Mouse (Mus musculus) leukemia stem cell, adult 10-12 weeks (primary cell): Measurements from ENCODE around the gene Sult1e1. TPM values are rescaled to one million over a fixed set of nuclear protein-coding genes. Genes with fewer than 3 reads are reported as not detected.

ENCODE experiments used
- polyA plus RNA-seq: library from polyadenylated mRNA; stranded (reverse); fragments of >175 nt; gene quantifications from 2 replicates; pipeline ENCODE4 v1.2.3, GENCODE M21; 2012; ENCODE audit warnings: low replicate concordance

The Sult1e1 gene
- polyA plus RNA-seq, result not detected in 2 replicates

DNA sequence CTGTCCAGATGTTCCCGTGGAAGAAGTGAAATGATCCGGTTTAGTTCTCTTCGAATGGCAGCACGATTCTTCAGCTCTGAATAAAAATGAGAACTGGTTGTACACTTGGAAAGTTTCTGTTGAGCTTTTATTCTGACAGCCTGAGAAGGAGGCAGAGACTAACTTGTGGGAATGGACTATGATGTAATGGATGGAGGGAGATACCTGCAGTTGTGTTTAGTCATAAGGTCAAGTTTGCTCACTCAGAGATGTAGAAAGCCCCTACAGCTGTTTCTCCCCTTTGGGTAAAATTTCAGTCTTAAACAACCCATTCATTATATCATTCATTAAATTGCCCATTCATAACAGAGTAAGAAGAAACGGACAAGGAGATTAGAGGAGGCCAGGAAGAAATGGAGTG, at the start of gene Sult1e1:
Gene Sult1e1, minus strand, starts transcription at position 101 of the 400 bp plus-strand sequence.

DNA sequence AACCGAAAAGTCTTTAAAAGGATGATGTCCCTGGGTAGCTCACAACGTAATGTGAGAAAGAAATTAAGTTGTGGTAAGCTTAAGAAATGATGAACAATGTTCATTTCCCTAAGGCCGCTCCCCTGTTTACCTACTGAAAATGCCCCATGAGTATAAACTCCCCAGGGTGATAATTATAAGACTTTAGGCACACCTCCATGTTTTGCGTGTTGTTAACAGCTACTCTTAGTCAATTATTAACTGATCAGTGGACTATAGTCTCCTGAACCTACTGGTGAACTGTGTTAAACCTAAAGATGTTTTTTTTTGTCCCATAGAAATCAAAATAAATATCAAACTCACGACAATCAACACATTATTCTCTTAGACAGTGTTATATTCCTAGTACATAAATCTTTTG, 22.5 kb downstream of the Sult1e1 start, which contains the start of gene Sult1d1:
Gene Sult1d1, minus strand, starts transcription at position 183 of the 400 bp plus-strand sequence.

DNA sequence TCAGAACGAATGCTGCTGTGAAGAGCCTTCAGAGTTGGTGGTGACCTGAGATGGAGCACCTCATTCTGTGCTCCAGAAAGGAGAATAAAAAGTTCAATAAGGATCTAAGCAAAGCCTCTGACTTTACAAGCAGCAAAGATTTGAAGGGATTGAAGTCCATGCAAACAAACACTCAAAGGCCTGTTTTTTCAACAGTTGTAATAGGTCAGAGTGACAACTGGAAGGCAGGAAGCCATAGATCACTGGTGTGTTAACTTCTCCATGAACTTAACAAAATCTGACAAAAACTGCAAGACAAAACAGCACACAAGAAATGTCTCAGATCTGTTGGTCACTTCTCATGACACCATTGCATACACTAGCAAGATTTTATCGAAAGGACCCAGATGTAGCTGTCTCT, 53.3 kb downstream of the Sult1e1 start, which contains the start of gene Sult1b1:
Gene Sult1b1, minus strand, starts transcription at position 85 of the 400 bp plus-strand sequence.

Other genes with a start within 250 kb of the Sult1e1 start
- gene Ugt2b38, start 167.4 kb downstream of the Sult1e1 start, polyA plus RNA-seq, result not detected in 2 replicates
- gene Ugt2a2, start 109.3 kb downstream of the Sult1e1 start, polyA plus RNA-seq, result not detected in 2 replicates
- gene Gm43638, start 104.8 kb downstream of the Sult1e1 start, polyA plus RNA-seq, result not detected in 2 replicates
- not detected in 2 replicates for gene Ugt2a1, start 100.7 kb downstream of the Sult1e1 start, polyA plus RNA-seq
- not detected in 2 replicates for gene Sult1b1, start 53.4 kb downstream of the Sult1e1 start, polyA plus RNA-seq
- gene Sult1d1, start 22.6 kb downstream of the Sult1e1 start, polyA plus RNA-seq, result not detected in 2 replicates
- not detected in 2 replicates for gene Csn1s1, start 74.6 kb upstream of the Sult1e1 start, polyA plus RNA-seq
- gene Csn2, start 108.0 kb upstream of the Sult1e1 start, polyA plus RNA-seq, result not detected in 2 replicates
- gene Csn1s2a, start 183.0 kb upstream of the Sult1e1 start, polyA plus RNA-seq, result not detected in 2 replicates
- gene Csn1s2b, start 216.5 kb upstream of the Sult1e1 start, polyA plus RNA-seq, result not detected in 2 replicates
- gene Prr27, start 234.1 kb upstream of the Sult1e1 start, polyA plus RNA-seq, result not detected in 2 replicates